Mouse (Mus musculus) left cerebral cortex, adult 9 months (tissue): ENCODE data around the gene Prdm2.

ENCODE experiments used
- DNase-seq, 2 experiments: peaks; one replicate each; pipeline ENCODE4 v3.0.0; 2022; ENCODE audit warnings: low spot score in 2 of 2

Gene Prdm2

GRCm38 (mm10) chr4:143106971-143107370 lies 105.8 kb downstream of the Prdm2 start:
- DNase-seq = no peak

DNA sequence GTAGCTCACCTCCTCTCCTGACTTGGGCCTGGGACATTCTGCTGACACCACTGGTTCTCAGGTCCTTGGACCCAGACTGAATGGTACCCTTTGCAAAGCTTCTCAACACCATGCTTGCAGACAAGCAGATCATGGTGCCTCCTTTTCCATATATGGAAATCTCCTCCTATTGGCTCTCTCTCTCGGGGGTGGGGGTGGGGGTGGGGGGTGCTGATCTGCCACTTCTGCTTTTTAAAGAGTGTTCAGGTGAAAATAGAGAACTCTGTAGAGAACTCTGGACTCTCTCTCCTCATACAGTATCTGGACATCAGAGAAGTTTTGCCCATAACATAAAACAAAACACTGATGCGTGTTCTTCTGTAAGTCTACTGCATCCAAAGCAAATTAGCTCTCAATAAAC lies 106.2 kb downstream of the Prdm2 start:
- no peak for DNase-seq

GRCm38 (mm10) chr4:143104739-143105138 lies 108.1 kb downstream of the Prdm2 start:
- DNase-seq = no peak

- no peak for DNase-seq
These were observed 109.0 kb downstream of the Prdm2 start for GRCm38 (mm10) chr4:143103811-143104210.

DNA sequence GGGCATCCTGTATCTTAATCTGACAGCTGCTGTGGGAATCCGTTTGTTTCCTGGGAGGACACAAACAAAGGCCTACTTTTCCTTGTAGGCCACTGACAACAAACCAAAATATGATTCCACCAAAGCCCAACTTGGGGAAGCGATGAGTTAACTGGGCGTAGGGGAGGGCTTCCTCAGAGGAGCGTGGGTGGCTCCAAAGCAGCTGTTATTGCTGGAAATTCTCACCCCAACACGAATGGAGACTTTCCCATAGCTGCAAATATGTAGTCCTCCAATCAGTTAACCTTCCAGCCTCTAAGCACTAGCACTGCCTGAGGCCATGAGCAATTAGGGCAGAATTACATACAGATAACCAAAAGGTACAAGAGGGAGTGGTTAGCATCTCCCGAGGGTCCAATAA lies 112.6 kb downstream of the Prdm2 start:
- DNase-seq = no peak

GRCm38 (mm10) chr4:143099288-143100039 lies 113.3 kb downstream of the Prdm2 start:
- DNase-seq = no peak

DNA sequence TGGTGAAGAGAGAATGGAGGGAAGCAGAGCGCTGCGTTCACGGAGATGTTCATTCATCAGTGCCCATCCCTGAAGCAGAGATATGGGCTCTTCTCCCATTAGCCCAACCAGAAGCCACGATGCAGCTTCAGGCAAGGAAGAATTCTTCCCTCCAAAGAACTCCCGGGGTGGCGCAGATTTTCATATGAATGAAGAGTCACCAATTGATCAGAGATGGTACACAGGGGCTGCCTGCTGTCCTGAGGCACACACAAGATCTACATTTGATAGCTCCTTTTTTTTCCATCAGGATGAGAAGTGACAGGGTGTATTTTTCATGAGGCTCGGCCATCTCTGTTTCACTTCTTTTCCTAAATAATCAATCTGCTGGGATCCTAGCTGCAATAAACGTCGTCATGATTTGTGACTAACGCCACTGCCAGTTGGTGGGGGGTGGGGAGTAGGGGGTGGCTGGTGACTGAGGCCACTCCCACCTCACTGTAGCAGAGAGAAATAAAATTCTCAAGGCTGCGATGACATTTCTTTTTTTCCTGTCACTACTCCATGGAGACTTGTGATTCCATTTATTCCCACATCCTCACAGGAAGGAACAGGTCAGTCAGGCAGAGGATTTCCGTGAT lies 120.6 kb downstream of the Prdm2 start:
- no peak for DNase-seq

DNA sequence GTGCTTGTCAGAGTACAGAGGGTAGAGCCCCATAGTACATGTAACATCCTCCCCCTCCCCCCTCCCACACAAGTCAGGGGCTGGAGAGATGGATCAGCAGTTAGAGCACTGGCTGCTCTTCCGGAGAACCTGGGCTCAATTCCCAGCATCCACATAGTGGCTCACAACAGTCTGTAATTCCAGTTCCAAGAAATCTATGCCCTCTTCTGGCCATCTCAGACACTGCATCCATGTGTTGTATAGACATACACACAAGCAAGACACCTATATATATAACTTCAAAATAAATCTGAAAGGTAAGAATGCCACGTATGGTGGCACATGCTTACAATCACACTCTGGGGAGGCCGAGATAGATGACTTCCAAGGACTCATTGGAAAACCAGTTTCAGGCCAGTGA lies 122.2 kb downstream of the Prdm2 start:
- DNase-seq = no peak

DNA sequence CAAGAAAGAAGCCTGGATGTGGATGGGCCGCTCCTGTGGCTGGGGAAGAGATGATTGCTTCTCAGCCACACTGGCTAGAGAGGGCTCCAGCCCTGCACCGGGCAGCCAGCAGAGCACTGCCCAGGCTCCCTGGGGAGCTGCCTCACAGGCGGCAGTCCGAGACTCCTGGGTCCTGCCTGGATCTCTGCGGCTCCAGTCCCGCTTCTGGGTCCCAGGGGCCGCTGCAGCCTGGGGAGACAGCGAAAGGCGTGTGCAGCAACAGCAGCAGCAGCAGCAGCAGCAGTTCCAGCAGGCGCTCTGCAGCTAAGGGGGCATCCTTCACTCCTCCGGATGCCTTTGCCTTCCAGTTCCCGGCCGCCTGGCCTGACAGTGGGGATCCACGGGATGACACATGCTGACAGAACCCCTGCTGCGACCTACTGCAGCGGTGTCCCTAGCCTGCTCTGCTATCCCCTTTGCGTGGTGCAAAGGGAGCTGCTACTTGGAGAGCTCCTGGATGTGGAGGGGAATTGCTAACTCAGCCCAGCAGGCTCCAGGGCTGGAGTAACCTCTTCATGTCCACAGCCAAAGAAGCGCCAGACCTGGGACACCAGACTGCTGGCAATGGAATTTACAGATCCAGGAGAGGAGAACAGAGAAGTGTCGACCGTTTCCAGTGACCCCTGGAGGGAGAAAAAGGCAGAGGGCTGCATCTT lies 138.6 kb downstream of the Prdm2 start:
- no peak for DNase-seq

GRCm38 (mm10) chr4:143071791-143072190 lies 141.0 kb downstream of the Prdm2 start:
- no peak for DNase-seq

DNA sequence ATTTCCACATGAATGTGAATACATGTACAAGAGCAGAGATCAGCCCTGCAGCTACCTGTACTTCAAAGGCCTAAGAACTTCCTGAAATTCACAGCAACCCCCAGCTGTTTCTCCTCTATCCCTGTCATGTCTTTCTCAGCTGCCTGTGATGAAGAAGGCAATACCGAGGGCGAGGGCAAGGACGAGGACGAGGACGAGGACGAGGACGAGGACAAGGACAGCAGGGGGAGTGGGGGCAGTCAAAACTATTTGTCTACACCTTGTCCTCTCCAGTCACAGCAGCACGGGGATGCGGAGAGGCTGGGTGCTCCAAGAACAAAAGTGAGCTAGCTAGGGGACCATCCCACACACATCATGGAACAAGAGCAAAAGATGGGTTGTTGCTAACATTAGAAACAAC lies 145.8 kb downstream of the Prdm2 start:
- DNase-seq = no peak

DNA sequence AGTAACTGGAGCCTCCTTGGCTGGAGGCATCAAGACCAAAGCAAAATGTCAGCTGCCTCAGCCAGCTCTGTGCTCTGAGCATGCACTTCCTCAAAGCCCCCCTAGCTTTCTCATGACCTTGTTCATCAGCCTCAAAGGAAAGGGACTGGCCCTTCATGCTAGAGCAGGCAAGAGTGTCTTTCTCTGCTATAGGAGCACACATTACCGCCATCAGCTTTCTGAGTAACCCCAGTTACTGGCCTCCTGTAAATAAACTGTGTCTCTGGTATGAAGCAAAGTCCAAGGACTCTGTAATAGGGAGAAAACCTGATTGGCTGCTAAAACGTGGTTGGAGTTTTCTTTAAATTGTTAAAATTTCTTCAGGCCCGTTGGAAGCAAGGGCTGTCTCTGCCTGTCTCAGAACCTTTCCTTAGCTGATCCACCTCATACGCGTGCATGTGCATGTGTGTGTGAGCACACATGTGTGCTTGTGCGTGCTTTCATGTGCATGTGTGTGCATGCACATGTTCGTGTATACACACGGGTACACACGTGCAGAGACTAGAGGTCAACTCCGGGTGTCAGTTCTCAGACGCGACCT lies 153.9 kb downstream of the Prdm2 start:
- no peak for DNase-seq
